Mouse (Mus musculus): ENCODE measurements at regions not wholly inside any gene's neighbourhood (a gene's known extent, or its start where the extent isn't known, plus 50 kb on each side); places are given as distances from the start of the nearest gene placed in this dataset.
"Not testable (repeated sequence)": the region's sequence is repeated elsewhere in the genome, so short reads cannot be mapped to it uniquely, and the experiment has no call there.

DNA sequence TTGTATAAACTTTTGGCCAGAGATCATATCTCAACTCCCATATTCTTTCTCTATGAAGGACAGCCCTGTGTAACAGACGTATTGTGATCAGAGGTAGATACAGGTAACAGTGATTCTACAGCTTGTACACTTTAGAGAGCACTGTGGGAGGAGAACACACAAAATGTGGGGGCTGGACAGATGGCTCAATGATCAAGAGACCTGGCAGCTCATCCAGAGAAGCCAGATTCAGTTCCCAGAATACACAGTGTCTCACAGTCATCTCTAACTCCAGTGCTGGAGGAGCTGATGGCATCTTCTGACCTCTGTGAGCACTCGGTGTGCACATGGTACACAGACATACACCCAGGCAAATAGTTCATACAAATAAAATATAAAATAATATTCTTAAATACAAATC lies 102.5 kb upstream of the Fam78b start:
- intact Hi-C loops (cut with DNase I), result no loop called here
- DNase-seq, result no peak

DNA sequence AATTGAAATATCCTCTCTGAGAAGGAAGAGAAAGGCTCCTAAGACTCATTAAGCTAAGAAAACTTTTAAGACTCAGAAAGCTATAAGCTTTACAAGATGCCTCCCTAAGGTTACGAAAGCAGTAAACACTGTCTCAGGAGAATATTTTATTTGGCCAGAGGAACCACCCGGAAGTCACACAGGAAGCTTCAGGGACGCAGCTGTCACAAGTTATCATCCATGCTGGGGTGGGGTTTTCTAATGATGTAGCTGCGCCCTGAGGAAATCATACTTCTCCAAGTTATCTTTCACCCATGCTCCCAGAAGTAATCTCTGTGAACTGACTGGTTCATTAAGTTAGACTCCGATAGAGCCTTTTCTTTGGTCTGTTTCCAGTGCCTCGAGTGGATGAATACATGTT lies 102.0 kb upstream of the Fam78b start:
- intact Hi-C loops (cut with DNase I), result no loop called here
- DNase-seq, result no peak

DNA sequence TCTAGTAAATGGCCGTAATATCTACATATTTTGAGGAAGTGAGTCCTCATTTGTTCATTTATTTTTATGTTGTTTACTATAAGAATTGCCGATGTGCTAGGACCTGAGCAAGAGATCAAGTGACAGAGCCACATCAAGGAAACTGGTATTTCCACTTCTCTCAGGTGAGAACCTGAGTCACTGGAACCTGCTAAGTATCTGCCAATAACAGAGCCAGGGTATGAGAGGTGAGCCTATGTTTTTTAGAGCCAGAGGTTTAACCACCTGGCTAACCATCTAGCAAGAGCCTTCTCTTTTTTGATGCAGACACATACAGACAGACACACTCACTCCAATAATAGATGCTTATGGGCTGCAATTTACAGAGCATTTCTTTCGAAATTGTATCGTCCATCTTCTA lies 101.2 kb upstream of the Fam78b start:
- no peak for DNase-seq
- intact Hi-C loops (cut with DNase I), result no loop called here

DNA sequence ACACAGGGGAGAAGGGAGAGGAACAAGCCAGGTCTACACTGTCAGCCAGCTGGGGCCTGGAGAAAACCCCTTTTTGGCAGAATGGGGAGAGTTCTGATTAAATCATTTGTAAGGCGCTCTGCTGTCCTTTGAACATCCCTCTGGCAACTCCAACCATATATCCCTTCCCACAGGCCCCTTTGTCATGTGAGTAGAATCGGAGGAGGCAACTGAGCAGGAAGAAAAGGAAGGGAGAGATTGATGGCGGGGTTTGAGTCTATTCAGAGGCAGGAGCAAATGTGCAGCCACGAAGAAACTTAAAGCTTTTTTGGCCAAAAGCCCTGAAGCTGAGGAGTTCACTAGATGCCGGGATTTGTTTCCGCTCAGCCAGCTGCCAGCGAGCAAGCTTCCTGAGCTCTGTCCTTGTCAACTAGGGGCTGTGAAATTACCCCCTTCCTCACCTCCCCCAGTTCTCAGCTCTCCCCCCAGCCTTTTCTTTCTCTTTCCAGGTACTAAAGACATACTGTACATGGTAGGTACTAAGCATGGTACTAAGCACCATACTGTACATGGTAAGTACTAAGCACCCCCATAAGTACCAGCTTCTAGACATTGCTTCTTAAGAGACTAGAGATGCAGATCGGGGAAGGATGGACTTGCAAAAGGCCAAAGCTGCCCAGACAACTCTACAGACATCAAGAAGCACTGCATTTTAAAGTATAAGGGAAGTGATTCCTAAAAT lies 100.6 kb upstream of the Fam78b start:
- no peak for DNase-seq
- intact Hi-C loops (cut with DNase I), result no loop called here

DNA sequence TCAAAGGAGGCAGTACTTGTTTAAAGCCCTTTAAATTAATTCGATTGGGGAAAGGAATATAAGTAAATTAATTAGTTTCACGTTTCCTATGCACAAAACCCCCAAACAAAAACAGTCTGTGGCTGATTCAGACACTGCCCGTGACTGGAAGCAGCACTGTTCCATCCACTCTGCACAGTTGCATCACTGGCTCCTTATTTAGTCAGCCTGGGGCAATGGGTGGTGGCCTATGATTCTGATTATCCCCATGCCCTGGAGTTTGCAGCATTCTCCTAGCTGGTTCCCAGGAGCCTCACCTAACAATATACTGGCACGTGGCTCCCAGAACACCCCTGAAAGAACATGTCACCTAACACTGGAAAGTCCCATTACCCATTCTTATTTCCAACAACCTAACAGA lies 99.6 kb upstream of the Fam78b start:
- intact Hi-C loops (cut with DNase I), result no loop called here
- no peak for DNase-seq

DNA sequence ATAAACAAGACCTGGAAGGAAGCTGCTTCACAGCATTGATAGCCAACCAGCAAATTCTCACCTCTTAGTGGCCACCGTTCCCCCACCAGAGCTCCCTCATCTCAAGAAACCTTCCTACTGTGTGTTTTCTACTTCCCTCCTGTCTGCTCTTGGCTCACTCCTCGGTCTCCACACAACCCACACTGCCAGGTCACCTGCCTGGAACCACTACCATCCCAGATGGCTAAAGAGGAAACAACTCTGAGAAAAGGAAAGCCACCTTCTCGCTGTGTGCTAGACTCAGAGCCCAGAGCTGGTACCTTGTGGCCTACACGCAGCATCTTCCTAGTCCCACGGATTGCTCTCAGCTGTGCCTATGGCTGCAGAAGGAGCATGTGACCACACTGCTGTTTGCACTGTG lies 97.8 kb upstream of the Fam78b start:
- intact Hi-C loops (cut with DNase I), result no loop called here

DNA sequence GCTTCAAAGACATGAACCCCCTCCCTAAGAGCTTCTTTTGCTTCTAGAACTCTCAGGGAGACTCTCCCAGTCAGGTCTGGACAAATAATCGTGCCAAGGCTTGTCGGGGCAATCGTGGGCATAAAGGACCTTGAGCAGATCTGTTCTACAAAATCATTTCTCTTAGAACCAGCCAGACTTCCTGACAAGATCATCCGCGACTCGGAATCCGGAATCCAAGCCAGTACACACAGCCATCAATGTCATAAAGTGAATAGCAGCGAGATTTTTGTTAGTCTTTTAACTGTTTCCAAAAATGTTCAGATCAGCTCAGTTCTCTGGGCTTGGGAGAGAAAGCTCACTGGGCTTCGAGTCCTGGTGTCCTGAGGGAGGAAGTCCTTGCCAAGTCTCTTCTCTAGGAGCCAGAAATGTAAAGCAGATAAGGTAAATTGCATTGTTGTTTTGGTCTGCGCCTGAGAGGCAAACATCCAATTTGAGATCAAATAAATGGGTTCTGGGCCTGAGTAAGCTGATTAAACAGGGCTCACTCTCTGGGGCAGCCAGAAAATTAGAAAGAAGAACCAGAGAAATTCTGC lies 92.9 kb upstream of the Fam78b start:
- intact Hi-C loops (cut with DNase I), result no loop called here

More for the DNA sequence above, 97.8 kb upstream of the Fam78b start:
- no peak for DNase-seq

DNA sequence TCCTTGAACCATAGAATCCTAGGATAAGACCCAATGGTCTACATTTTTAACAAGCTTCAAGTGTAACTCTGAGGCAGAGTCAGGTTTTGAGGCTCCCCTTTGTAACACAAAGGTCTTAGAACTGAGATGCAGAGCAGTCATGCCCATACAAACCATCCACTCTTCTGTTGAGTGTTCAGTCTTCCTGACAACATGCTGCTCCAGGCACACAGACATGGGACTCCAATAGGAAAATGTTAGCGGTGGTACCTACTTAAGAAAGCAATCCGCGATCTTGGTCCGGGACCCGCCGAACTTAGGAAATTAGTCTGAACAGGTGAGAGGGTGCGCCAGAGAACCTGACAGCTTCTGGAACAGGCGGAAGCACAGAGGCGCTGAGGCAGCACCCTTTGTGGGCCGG lies 89.0 kb upstream of the Fam78b start:
- intact Hi-C loops (cut with DNase I); DNase-seq: not testable (repeated sequence)

More for the DNA sequence above, 92.9 kb upstream of the Fam78b start:
- no peak for DNase-seq

DNA sequence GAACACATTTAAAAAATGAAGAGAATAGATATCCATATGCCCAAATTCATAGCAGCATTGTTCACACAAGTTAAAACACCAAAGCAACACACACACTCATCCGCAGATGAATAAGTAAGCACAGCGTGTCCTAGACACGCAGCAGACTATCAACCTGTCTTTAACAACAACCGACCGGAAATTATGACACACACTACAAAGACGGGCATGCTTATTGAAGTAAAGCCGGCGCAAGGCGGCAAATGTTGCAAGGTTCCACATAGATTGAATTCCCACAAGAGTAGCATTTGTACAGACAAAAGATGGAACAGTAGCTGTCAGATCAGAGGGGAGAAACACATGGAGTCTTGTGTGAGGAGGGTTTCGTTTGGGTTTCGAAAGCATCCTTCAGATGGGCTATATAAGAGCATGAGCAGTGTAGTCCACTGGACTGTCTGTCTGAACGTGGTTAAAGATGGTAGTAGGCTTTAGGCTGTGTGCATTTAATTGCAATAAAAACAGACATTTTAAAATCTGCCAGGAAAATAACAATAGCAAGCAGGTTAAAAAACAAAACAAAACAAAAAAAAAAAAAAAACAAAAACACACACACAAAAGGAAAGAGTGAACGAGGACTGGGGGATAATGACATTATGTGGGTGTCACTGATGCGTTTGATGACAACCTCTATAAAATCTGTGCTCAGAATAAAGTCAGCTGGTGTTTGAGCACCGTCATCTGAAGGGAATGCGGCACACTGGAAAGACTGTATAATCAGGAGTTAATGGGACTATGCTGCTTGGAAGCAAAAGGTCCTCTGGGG lies 78.1 kb upstream of the Fam78b start:
- intact Hi-C loops (cut with DNase I), result no loop called here
- DNase-seq, result no peak

DNA sequence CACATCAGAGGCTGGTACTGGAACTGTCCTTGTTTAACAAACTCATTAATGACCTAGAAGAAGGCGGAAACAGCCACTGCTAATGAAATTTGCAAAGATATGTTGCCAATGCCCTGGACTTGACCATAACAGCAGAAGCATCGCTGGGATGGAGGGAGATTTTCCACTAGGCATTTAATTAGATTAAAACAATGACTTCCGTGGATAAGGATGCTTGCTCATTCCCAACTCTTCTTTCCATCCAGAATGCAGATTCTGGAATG lies 77.6 kb upstream of the Fam78b start:
- no peak for DNase-seq

DNA sequence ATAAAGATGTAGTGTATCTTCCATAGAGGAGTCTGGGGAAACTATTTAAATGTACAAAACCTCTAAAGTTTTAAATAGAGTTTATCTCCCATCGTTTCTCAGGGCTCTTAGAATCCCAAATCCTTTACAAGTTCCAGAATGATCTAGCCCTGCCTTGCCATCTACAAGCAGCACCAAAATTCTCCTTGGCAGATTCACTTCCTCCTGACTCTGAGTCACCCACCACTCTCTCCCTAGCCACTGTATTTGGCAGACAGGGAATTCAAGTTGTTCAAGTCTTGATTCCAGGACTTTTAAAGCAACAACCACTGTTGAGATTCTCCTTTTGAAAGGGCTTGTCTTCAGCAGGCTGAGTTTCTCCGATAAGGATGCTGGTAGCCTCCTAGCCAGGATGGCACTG lies 77.1 kb upstream of the Fam78b start:
- no peak for DNase-seq
- intact Hi-C loops (cut with DNase I), result no loop called here

More for the DNA sequence above, 77.6 kb upstream of the Fam78b start:
- intact Hi-C loops (cut with DNase I), result no loop called here

DNA sequence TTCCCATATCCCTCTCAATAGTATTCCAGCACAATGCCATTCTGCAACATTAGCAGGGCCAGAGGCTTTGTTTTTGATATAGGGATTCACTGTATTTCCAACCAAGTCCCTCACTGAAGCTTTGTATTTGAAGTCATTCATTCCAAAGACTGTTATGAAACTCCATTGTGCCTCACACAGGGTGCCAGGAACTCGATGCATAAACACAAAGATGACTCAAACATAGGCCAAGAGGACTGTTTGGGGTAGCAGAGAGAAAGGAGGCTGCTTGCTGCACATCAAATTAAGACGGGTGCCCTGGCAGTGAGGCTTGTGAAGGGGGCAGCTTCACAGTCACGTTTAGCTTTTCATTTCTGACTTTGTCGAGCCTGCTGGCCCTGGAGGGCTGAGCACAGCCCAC lies 75.1 kb upstream of the Fam78b start:
- DNase-seq, result no peak
- intact Hi-C loops (cut with DNase I), result no loop called here

DNA sequence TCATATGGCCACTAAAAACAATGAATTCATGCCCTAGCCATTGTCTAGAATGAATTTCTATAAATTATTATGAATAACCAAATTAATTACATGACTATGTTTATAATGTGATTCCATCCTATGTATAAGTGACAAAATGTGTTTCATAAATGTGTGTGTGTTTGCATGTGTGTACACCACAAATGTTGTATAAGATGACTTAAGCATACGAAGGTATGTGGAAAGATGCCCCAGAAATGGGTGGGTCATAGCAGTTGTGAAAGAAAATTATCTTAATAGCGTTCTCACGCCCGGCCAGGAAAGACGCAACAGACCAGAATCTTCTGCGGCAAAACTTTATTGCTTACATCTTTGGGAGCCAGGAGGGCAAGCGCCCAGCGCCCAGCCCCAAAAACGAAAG lies 61.5 kb upstream of the Fam78b start:
- intact Hi-C loops (cut with DNase I); DNase-seq: not testable (repeated sequence)

DNA sequence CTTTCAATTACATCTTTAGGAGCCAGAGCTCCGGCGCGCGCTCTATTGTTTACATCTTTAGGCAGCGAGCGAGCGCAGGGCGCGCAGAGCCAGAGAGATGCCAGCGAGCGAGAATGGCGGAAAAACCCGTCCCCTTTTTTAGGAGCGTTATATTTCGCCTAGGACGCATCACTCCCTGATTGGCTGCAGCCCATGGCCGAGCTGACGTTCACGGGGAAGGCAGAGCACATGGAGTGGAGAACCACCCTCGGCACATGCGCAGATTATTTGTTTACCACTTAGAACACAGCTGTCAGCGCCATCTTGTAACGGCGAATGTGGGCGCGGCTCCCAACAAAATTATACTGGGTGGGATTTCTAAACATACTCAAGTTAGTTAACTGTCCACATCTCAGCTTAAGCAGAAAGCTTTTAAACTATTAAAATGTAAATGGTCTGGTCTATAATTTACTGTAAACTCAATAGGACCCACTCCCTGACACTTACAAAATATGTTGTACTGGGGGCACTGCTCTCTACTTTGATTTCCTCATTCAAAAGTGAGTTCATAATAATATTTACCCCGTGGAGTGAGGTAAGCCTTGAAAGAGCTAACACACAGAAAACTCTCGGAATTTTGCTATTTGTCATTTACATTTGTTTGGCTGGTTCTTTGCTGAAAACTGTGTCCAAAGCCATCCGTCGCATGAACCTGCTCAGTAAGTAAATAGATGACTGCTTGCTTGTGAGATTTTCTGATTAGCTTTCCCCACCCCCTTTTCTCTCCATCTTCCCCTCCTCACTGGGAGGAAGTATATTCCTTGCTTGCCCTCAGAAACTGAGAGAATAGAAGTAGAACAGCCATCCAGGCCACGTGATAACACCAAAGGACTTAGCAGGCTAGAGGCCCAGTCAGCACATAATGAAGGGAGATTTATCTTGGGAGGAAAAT lies 60.8 kb upstream of the Fam78b start:
- intact Hi-C loops (cut with DNase I); DNase-seq: not testable (repeated sequence)

DNA sequence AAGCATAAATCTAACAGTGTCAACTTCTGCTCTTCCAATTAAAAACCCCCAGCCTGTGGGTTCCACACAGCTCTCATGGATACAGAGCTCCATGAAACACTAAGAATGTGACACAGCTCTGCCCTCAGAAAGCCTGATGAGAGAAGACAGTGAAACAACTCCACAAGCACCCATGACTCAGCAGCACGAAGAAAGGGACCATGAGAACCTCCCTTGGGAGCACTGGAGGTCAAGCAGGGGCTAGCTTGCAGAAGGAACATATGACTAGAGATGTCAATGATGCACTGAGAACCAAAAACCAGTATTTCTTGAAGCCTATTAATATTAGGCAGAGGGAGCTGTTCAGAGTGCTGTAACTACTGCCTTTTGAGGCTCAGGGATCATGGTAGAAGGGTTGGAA lies 59.0 kb upstream of the Fam78b start:
- no peak for DNase-seq
- intact Hi-C loops (cut with DNase I), result no loop called here

DNA sequence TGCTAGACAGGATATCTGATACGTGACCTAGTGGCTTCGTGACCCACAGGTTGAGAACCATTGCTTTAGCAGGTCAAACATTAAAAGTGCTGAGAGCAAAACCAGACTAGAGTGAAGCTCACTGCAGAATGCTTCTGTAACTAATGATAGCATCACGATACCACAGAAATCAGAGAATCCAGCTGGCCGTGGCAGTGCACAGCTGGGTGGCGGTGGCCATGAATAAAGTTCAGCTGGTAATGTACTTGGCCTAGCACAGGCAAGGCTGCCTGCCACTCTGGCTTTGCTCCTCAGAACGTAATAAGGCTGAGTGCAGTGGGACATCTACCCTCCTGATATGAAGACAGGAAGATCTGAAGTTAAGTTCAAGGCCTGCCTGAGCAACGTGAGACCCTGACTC lies 56.7 kb upstream of the Fam78b start:
- no peak for DNase-seq
- intact Hi-C loops (cut with DNase I), result no loop called here

DNA sequence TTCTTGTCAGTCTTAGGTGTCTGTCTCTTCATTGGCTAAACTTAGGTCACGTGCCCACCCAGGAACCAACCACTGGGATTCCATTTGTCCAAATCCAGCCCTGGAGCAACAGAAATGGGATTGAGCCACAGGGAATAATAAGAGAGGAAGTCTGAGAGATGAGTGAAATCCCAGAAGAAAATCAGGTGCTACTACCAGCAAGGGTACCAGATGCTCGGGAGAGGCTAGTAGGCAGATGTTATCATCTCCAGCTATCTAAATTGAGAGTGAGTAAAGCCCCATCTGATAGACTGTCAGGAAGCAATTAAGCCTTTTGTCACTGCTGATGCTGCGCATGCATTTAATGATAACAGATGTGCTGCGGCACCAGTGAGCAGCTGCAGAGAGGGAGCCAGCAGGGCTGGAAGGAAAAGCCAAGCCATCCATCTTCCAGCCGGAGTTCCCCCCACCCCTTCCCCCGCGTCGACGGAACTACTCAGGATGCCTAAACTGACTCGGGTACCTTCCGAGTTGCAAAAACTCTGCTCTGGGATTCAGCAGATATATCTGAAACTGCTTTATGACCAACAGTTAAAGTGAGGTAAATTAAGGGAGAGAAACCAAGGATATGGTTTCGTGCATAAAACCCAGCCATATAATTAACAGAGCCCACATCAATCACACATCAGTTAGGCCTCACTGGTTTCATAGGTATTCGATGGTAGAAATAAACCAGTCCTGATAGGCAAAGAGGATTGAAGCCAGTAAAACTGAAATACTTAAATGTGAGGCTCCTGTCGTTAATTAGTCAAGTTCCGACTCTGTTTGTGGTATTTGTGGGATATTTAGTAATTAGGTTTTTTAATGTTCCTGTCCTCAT lies 53.1 kb upstream of the Fam78b start:
- DNase-seq, result no peak
- intact Hi-C loops (cut with DNase I), result no loop called here
